Mouse (Mus musculus) layer of hippocampus, postnatal 36 days (tissue): ENCODE data around the gene Duox1. TPM values are rescaled to one million over a fixed set of nuclear protein-coding genes. Genes with fewer than 3 reads are reported as not detected.
"Not testable (repeated sequence)": the region's sequence is repeated elsewhere in the genome, so short reads cannot be mapped to it uniquely, and the experiment has no call there.

Experiments used
- DNase-seq, 2 experiments: peaks; one replicate each; pipeline ENCODE4 v3.0.0; 2022
- total RNA-seq, 2 experiments: library from RNA; stranded (reverse); gene quantifications; 2 replicates each; pipeline ENCODE4 v1.2.3; 2021

Duox1 gene
- total RNA-seq, 2 experiments from 2014 or later, result not detected

DNA sequence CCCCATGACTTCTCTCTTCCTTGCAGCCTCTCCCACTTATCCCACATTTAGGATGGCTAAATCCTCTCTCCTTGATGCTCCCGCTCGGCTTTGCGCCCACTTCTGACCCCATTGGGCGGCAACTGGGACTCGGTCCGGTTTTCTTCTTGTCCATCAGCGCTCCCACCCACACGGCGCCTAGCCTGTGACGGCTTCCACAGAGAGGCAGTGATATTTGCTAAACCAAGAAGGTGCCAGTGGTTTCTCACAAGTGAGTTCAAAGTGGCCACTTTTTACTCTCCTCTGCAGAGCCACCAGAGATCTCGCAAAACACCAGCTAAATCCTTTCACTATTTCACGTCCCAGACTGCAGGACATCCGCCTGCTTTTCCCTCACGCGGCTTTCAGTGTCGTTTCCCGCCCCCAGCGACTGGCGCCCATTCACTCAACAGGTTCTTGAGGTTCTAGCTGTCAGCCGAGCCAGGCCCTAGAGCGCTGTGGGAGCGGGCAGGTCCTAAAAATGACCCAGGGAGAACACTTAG is 60.6 kb downstream of the Duox1 start:
- no peak for DNase-seq

DNA sequence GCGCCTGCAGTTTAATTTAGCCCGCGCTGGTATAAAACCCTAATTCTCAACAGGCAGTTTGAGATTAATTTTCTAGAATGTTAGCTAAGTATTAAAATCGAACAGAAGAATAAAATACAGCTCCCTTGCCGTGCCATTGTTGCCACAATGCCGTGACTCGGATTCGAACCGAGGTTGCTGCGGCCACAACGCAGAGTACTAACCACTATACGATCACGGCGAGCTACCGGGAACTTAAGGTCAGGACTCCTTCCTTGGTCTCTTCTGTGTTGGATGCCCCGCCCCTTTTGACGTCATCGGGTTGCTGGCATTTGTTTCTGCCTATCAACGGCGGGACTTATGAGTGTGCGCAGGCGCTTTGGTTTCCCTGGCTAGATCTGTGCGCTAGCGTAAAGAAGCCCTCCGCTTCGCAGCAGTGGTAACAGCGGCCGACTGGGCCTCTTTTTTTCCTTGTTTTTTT is 61.8 kb downstream of the Duox1 start:
- peak; percentile 97 to 98 for DNase-seq

DNA sequence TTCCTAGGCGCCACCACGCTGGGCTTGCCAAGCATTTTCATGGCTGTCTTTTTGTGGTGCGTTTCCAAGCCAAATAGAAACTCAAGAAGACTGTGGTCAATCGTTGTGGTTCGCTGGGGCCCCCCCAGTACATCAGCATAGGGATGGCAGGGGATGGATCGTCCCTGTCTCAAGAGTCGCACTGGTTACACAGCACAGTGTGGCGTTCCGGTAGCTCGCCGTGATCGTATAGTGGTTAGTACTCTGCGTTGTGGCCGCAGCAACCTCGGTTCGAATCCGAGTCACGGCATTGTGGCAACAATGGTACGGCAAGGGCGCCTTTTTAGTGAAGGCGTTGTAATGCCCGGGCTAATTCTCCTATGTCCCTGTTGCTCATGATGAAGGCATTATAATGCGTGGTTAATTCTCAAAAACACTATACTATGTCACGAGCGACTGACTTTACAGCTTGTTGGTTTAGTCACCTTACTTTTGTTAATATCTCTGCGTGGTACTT is 62.3 kb downstream of the Duox1 start:
- peak; percentile 78 to 80 for DNase-seq

GRCm38 (mm10) chr2:122378421-122379291 is 63.2 kb downstream of the Duox1 start:
- DNase-seq, result no peak

DNA sequence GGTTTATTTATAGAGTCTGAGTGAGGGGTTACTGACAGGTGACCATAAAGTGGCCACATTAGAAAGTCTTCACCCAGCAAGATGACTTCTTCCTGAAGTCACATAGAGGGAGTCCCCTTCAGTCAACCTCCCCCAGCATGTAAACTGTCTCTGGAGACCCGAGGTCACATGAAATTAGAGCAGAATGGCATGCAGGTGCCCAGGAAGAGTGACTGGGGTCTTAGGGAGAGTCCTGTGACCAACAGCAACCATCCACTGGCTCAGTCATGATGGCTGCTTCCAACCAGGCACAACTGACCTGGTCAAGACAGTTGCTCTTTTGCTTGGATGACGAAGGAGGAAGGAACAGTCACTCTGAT is 63.8 kb downstream of the Duox1 start:
- DNase-seq, result no peak

GRCm38 (mm10) chr2:122380768-122381311 is 65.4 kb downstream of the Duox1 start:
- peak in 1 of 2 experiments; percentile 63 for DNase-seq

DNA sequence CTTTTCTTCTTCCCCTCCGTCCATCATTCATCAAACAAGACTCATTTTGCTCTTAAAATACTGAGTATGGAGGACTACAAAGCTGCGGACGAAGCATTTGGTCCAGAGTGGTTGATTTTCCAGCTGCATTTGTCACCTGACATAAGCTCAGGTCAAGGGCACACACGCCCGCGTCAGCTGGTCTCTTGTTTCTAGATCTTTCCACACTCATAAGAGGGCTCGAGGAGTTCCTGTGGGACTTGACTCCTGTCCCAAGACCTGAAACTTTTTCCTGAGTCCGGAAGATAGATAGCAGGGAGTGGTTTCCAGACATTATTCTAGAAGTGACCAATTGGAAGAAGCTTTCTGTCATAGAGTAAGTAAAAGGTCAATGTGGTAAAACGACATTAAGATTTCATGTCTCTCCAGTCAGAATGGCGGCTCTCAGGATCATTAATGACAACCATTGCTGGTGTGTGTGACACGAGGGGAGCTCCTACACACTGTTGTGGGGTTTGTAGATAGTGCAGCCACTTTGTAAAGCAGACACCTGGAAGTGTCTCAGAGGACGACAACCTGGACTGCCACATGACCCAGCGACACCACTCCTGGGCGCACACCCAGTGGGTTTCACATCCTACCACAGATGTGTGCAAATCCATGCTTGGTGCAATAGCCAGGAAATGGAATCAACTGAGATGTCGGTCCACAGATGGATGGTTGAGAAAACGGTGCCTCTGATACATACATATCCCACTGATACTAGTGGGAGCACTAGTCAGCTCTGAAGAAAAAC is 66.0 kb downstream of the Duox1 start:
- DNase-seq, result no peak

DNA sequence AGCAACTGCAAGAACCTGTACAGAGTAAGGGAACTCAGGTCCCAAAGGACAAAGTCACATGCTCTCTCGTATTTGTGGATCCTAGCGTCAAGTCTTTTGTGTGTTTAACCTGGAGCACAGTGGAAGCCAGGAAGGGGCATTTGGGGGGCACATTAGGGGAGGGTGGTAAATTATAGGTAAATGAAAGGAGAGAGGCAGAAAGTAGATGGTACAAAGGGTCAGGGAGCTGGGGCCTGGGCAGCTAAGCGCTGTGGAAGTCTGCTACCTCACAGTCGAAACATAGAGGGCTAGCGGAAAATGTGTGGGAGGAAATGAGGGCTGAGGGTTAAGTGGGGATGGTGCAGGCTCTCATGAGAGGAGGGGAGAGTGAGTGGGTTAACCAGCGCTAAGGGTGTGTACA is 66.6 kb downstream of the Duox1 start:
- DNase-seq, result no peak

- DNase-seq, result no peak
These were observed 69.6 kb downstream of the Duox1 start for GRCm38 (mm10) chr2:122385095-122385494.

- DNase-seq, result not testable (repeated sequence)
These were observed 71.7 kb downstream of the Duox1 start for GRCm38 (mm10) chr2:122387135-122387534.

- no peak for DNase-seq
These were observed 80.7 kb downstream of the Duox1 start for GRCm38 (mm10) chr2:122396150-122396549.

Other genes starting within 250 kb of the Duox1 start
- gene Spg11, start 197.3 kb upstream of the Duox1 start, total RNA-seq, result 10 to 100 TPM; 15.2 to 16.5 TPM
- 100 to 1,000 TPM in 1 of 2 experiments, 10 to 100 TPM in 1; 99.2 to 107 TPM for gene B2m, start 168.0 kb upstream of the Duox1 start, total RNA-seq
- not detected for gene Trim69, start 155.0 kb upstream of the Duox1 start, total RNA-seq
- gene Patl2, start 129.5 kb upstream of the Duox1 start, total RNA-seq, result under 1 TPM in 1 of 2 experiments, not detected in 1; 0.12 TPM
- gene Terb2, start 129.4 kb upstream of the Duox1 start, total RNA-seq, result not detected
- 10 to 100 TPM; 15.9 to 18.5 TPM for gene Sord, start 80.9 kb upstream of the Duox1 start, total RNA-seq
- gene Duox2, start 17.2 kb upstream of the Duox1 start, total RNA-seq, result under 1 TPM in 1 of 2 experiments, not detected in 1; 0.05 TPM
- gene Duoxa2, start 16.8 kb upstream of the Duox1 start, total RNA-seq, result not detected
- gene Duoxa1, start 1.9 kb upstream of the Duox1 start, total RNA-seq, result not detected
- 10 to 100 TPM; 56.6 to 60.0 TPM for gene Shf, start 53.5 kb downstream of the Duox1 start, total RNA-seq
- gene Slc28a2, start 110.8 kb downstream of the Duox1 start, total RNA-seq, result not detected
- gene Gm14085, start 169.3 kb downstream of the Duox1 start, total RNA-seq, result not detected